Mouse (Mus musculus) liver, postnatal 0 days (tissue): Measurements from ENCODE around the gene Sptan1.

Experiments
- CTCF ChIP-seq: sonication (generic); IDR thresholded peaks from 2 replicates; pipeline ENCODE4 v1.5.1; 2016; ENCODE audit warnings: antibody characterized with exemption, low read depth
- EP300 ChIP-seq: IDR thresholded peaks from 2 replicates; pipeline ENCODE4 v1.6.1; 2016; ENCODE audit warnings: antibody characterized with exemption, low read depth, mild to moderate bottlenecking

GRCm38 (mm10) chr2:30048101-30048501, 82.7 kb downstream of the Sptan1 start:
- TF ChIP-seq EP300 (no peak), CTCF (no peak)
